Mouse (Mus musculus) testis, postnatal 14 days (tissue): ENCODE measurements at regions not wholly inside any gene's neighbourhood (a gene's known extent, or its start where the extent isn't known, plus 50 kb on each side); places are given as distances from the start of the nearest gene placed in this dataset.

Experiments
- DNase-seq: peaks from one replicate; pipeline ENCODE4 v3.0.0; 2021; ENCODE audit warnings: low spot score

DNA sequence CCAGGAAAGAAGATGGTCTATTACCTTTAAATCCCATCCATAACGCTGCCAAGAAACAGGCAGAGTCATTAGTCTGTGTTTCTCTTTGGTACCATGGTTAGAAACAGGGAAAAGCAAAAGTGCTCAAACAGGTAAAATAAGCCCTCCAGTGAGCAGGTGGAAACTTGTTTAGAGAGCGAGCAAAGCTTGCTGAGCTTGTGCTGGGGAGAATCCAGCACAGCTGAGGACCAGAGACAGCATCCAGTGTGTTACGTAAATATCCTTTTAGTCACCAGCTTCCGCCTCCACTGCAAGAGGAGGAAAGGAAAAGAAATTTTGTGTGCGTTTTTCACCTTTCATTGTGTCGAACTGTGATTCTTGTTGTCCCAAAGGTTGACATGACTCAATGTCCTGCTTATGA is 586.0 kb upstream of the A1bg start:
- DNase-seq = no peak

GRCm38 (mm10) chr15:61506361-61506897 is 583.6 kb upstream of the A1bg start:
- DNase-seq = no peak

- peak; percentile 7 for DNase-seq
Measured at GRCm38 (mm10) chr15:61503436-61503835, 580.6 kb upstream of the A1bg start.

DNA sequence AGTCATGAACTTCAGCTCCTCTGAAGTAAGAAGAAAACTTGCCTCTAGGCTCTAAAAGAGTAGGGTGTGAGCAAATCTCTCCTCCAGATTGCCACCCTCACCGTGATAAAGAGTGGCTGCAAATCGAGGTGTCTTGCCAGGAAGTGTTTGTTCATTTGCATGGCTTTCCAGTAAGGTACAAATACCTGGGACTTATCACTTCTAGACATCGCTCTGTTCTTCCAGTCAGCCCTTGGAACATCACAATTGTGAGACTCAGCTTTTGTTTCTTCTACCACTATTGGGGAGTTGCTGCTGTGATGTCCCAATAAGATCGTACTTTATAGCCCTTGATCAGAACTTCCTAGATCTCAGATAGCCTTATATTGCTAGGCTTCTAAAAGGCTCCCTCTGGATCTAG is 566.9 kb upstream of the A1bg start:
- no peak for DNase-seq

DNA sequence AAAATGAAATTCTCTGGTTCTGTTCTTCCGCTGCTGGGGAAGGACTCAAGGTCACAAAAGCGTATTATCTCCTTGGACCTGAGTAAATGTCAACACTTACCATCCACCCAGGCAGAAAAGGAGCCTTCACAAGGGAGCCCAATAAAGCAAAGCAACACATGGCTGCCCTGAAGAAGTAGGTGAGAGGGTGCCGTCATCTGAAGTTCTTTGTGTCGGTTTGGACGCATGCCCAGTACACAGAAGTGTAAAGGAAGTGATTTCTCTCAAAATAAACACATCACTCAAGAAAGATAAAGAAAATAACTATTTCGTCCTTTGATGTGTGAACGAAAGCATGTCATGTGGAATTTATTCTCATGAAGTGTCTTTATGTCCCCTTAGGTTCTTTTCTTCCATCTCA is 559.0 kb upstream of the A1bg start:
- no peak for DNase-seq

DNA sequence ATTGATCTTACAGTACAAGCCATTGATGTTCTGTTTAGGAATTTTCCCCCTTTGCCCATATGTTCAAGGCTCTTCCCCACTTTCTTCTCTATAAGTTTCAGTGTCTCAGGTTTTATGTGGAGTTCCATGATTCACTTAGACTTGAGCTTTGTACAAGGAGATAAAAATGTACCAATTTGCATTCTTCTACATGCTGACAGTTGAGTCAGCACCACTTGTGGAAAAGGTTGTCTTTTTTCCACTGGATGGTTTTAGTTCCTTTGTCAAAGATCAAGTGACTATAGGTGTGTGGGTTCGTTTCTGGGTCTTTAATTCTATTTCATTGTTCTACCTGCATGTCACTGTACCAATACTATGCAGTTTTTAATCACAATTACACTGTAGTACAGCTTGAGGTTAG is 551.1 kb upstream of the A1bg start:
- DNase-seq = no peak

DNA sequence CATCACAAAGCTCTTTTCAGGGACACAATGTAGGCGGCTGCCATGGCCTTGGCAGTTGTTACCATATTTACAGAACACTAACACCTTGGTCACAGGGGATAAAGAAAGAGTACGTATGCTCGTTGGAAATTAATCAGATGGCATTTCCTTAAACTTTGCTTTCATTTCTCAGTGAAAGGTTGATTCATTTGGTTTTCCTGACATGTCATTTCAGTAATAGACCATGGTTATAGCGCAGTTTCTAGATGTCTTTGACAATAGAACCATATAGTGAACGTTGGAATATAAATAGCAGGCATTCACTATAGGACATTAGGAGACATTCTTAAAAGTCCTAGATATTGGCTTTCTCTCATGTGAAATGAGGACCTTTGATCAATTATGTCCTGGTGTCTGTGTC is 532.2 kb upstream of the A1bg start:
- DNase-seq = no peak

DNA sequence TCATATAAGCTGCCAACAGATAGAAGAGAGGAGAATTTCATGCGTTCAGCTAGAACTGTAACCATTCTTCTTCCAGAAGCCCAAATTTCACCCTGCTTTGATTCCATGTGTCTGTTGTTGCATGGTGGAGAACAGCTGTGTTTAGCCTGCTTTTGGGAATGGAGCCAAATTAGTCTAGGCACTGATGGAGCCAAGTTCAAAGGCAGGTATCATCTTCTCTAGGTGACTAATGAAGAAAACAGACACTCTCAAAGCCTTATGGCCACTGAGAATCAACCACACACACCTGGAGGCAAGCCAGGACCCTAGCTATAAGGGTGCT is 531.5 kb upstream of the A1bg start:
- DNase-seq = no peak

GRCm38 (mm10) chr15:61453656-61454349 is 531.0 kb upstream of the A1bg start:
- no peak for DNase-seq

DNA sequence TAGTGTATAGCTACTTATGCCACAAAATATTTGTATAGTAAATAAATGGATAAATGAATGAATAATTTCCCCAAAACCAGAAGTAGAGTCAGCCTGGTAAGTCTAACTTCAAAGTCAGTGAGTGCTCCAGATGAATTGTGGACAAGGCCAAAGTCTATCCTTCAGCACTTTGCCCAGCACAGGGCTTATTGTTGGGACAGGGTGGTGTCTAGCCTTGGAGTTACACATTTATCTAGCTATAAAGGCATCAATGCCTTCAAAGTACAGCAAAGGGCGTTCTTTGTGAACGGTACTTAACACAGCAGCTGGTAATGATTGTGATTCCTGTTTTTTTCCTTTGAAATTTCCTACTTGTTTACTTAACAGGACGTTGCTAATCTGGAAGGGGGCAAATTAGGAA is 527.4 kb upstream of the A1bg start:
- no peak for DNase-seq

GRCm38 (mm10) chr15:61448482-61448881 is 525.7 kb upstream of the A1bg start:
- no peak for DNase-seq

DNA sequence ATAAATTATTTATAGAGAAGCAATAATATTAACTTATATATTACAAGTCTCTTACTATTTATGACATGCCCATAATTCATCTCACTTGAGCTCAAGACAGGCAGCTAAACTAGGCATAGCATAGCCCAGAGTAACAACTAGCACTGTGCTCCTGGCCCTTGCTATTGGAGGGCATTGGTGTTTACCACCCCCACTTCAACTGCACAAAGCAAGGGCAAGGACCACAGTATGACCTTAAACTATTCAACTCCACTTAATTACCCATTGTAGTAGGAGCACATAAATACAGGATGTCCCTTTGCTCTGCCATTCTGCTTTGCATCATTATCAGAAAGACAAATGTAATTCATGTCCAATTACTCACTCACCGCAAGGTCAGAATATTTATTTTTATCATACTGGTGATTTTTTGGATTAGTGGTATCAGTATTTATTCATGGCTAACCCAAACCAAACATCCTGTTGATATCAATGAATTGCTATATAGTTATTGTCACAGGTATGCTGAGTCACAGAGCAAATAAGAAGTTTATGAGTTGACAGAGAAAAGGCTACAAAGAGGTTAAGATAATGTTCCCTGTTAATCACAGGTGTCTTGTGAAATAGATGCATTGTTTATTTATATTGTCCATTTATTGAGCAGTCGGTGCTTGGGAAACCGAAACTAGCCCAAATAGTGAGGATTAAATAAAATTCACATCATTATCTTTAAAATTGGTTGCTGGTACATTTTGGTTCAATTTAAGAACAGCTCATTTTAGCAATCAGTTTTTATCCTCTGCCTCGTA is 523.4 kb upstream of the A1bg start:
- no peak for DNase-seq

GRCm38 (mm10) chr15:61441734-61442398 is 519.1 kb upstream of the A1bg start:
- DNase-seq = no peak

DNA sequence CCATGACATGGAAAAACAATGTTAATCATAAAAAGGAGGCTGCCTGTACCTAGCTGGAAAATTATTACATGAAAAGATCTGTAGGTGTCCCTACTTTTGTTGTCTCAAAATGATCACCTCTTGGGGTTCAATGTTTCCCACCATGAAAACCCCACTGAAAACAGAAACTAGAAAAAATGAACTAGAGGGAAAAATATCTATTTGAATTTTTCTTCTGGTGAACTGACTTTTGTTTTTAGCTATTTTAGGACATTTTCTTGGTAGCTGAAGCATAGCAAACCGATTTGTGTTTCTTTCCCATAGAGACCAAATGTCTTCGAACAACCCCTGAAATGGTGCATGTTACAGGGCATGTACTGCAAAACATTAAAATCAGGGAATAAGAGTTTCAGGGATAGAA is 518.2 kb upstream of the A1bg start:
- no peak for DNase-seq

GRCm38 (mm10) chr15:61440284-61440683 is 517.5 kb upstream of the A1bg start:
- DNase-seq = no peak

DNA sequence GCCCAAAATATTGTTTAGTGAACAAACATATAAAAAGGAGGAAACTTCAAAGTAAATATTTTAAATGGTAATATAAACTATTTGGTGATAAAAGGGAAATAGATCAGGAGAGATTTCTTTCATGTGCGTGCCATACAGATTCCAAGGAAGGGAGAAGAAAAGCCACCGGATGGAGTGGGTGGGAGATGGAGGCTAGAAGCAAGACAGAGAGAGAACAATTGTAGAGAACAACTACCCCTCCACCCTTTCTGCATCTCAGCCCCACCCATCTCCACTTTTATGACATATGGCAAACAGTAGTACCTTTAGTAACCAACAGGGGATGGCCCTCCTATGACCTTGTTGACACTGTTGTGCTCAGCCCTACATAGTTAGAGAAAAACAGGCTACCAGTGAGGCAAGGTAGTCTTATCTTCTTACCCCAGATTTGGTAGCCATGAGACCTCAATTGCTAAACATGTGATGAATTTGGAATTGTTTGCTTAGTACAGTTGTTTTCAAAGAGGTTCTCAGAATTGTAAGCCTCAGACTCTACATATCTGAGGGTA is 516.9 kb upstream of the A1bg start:
- DNase-seq = no peak

DNA sequence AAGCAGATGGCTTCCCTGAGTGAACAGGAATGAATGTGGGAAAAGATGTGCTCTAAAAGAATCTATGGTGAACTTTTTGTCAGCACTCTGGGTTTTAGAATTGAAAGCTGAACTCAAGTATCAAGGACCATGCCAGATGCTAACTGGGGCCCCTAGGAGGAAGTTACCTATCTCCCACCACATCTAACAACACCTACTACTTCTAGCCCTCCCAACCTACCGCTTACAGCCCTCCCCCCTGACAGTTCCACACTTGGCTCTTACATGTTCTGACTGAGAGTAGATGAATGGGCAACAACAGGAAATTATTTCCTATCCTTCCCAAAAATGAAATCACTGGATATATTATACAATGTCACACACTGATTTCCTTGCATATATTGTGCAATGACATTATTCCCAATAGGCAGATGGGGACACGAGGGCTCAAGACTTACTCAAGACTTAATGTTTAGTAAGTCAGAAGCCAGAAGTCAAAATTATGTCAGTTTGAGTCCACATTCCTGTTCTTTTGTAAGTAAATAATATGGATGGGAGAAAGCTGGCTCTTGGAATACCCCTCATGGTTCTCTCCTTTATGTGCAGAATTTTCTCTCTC is 506.1 kb upstream of the A1bg start:
- no peak for DNase-seq

DNA sequence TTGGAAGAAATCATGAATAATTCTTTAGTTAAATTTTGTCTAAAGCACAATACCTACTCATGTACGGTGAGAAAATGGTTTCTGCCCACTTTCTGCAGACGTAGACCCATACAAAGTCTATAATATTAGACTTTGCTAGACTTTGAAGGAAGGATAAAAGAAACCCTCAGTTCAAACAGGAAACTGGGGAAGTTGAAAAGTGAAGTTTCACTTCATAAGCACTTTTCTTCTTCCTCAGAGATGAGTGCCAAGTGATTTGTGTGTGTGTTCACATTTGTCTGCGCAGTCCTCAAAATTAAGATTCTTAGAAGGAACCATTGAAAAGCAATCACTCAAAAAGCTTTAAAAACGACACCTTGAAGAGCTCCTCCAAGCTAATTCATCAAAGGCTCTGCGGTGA is 500.2 kb upstream of the A1bg start:
- no peak for DNase-seq

GRCm38 (mm10) chr15:61417506-61417905 is 494.7 kb upstream of the A1bg start:
- no peak for DNase-seq

GRCm38 (mm10) chr15:61416841-61417240 is 494.0 kb upstream of the A1bg start:
- DNase-seq = no peak

- DNase-seq = no peak
Measured at GRCm38 (mm10) chr15:61415626-61416025, 492.8 kb upstream of the A1bg start.

- DNase-seq = no peak
Measured at GRCm38 (mm10) chr15:61411821-61412220, 489.0 kb upstream of the A1bg start.
